Comparison of ENCODE assay signal across 9 mouse cellular contexts in genomic region chr10:68281775-68282106, GRCm38 (mm10). TPM values are rescaled to one million over a fixed set of nuclear protein-coding genes. Genes with fewer than 3 reads are reported as not detected.
DNase-seq lines count a peak whose midpoint lies in the region; ATAC-seq and TF ChIP-seq lines count a peak whose summit lies in the region.
"Had no signal": no experiment of that assay in that cellular context is flagged by ENCODE, and none has a peak within 500 bp of the region (broad histone marks: within the 10 kb centered on the region; RNA-seq: fewer than 3 reads in every experiment).

No protein-coding gene starts in this region.

- no peak overlapping the region for H3K4me3 ChIP-seq in hindbrain, embryonic 12.5 days
- H3K4me3 ChIP-seq in hindbrain, embryonic 10.5 days: no peak overlapping the region
- no peak overlapping the region for H3K4me3 ChIP-seq in neural tube, embryonic 11.5 days (ENCODE audit: low read depth, low read length)
- H3K4me3 ChIP-seq in stomach, postnatal 0 days (ENCODE audit: low read depth, low read length): no peak overlapping the region

- peak overlapping the region; percentile 84 for H3K27ac ChIP-seq in hindbrain, embryonic 12.5 days
- no peak overlapping the region for H3K27ac ChIP-seq in hindbrain, embryonic 10.5 days
- H3K27ac ChIP-seq in neural tube, embryonic 11.5 days (ENCODE audit: low read depth, low read length): no peak overlapping the region
- H3K27ac ChIP-seq in stomach, postnatal 0 days (replicated peaks): peak overlapping the region; percentile 26; the same call in 1 of the 2 replicates

- no peak for TF ChIP-seq EP300 in stomach, postnatal 0 days (optimal IDR thresholded peaks at IDR 0.05)

- WGBS in hindbrain, embryonic 12.5 days: 18% methylated on average over 3 of the region's 3 CpGs
- WGBS in hindbrain, embryonic 10.5 days: 21% methylated on average over 3 of the region's 3 CpGs
- 9% methylated on average over 3 of the region's 3 CpGs for WGBS in neural tube, embryonic 11.5 days
- WGBS in stomach, postnatal 0 days: 28% methylated on average over 3 of the region's 3 CpGs

- no peaks in the 10 kb centered on the region for H3K27me3 ChIP-seq in hindbrain, embryonic 12.5 days
- peaks cover 18% of the 10 kb centered on the region for H3K27me3 ChIP-seq in hindbrain, embryonic 10.5 days (ENCODE audit: insufficient read depth, poor library complexity, severe bottlenecking)
- H3K27me3 ChIP-seq in neural tube, embryonic 11.5 days (ENCODE audit: control insufficient read depth, insufficient read depth, low read length): no peaks in the 10 kb centered on the region
- no peaks in the 10 kb centered on the region for H3K27me3 ChIP-seq in stomach, postnatal 0 days (ENCODE audit: control insufficient read depth, insufficient read depth, low read length)

- H3K4me2 ChIP-seq in hindbrain, embryonic 12.5 days (replicated peaks): peak overlapping the region; percentile 77; the same call in 1 of the 2 replicates
- no peak overlapping the region for H3K4me2 ChIP-seq in neural tube, embryonic 11.5 days (ENCODE audit: low read depth)
- no peak overlapping the region for H3K4me2 ChIP-seq in stomach, postnatal 0 days (replicated peaks; ENCODE audit: low read depth)

- DNase-seq in cerebellum, adult 9-10 months: peak; percentile 42
- DNase-seq in cerebellum, adult 11-12 months: no peak
- DNase-seq in hindbrain, embryonic 10.5 days (ENCODE audit: low spot score): no peak
- peak; percentile 27 for DNase-seq in neural tube, embryonic 11.5 days (ENCODE audit: low spot score)
- no peak for DNase-seq in neural tube, embryonic 10.5 days (ENCODE audit: extremely low spot score, low spot score)
- DNase-seq in stomach, postnatal 0 days (ENCODE audit: low spot score): no peak
- no peak for DNase-seq in cerebellum, postnatal 4 days (ENCODE audit: low spot score in 2 of 2)
- DNase-seq: gastrocnemius, postnatal 10 days had no signal

- peaks cover 24% of the 10 kb centered on the region for H3K4me1 ChIP-seq in hindbrain, embryonic 12.5 days
- H3K4me1 ChIP-seq in hindbrain, embryonic 10.5 days (replicated peaks): peaks cover 40% of the 10 kb centered on the region
- 0 out of 2 replicates have a peak, but pooled peaks cover 8% of the 10 kb centered on the region for H3K4me1 ChIP-seq in neural tube, embryonic 11.5 days (ENCODE audit: control insufficient read depth, insufficient read depth, low read length)
- no peaks in the 10 kb centered on the region for H3K4me1 ChIP-seq in stomach, postnatal 0 days (replicated peaks; ENCODE audit: control insufficient read depth, insufficient read depth)

- no peaks in the 10 kb centered on the region for H3K9me3 ChIP-seq in hindbrain, embryonic 12.5 days (replicated peaks)
- H3K9me3 ChIP-seq in hindbrain, embryonic 10.5 days: no peaks in the 10 kb centered on the region
- H3K9me3 ChIP-seq in neural tube, embryonic 11.5 days (ENCODE audit: control insufficient read depth, low read length): no peaks in the 10 kb centered on the region
- no peaks in the 10 kb centered on the region for H3K9me3 ChIP-seq in stomach, postnatal 0 days (ENCODE audit: control insufficient read depth, low read length)

- ATAC-seq in hindbrain, embryonic 12.5 days (ENCODE audit: low FRiP score): no peak
- ATAC-seq in neural tube, embryonic 11.5 days (ENCODE audit: insufficient read depth, low FRiP score, low TSS enrichment): no peak
- ATAC-seq in stomach, postnatal 0 days (ENCODE audit: low FRiP score, low TSS enrichment): no peak

- no peak overlapping the region for H3K9ac ChIP-seq in hindbrain, embryonic 12.5 days
- H3K9ac ChIP-seq in neural tube, embryonic 11.5 days (ENCODE audit: low read length): no peak overlapping the region
- H3K9ac ChIP-seq in stomach, postnatal 0 days (ENCODE audit: low read length): no peak overlapping the region

- no peak for TF ChIP-seq CTCF in stomach, postnatal 0 days (IDR thresholded peaks at IDR 0.05; ENCODE audit: low read depth)

- H3K36me3 ChIP-seq in hindbrain, embryonic 12.5 days: no peaks in the 10 kb centered on the region
- no peaks in the 10 kb centered on the region for H3K36me3 ChIP-seq in hindbrain, embryonic 10.5 days
- H3K36me3 ChIP-seq in neural tube, embryonic 11.5 days (ENCODE audit: control insufficient read depth, insufficient read depth, low read length): no peaks in the 10 kb centered on the region
- H3K36me3 ChIP-seq in stomach, postnatal 0 days (ENCODE audit: control insufficient read depth, insufficient read depth, low read length): no peaks in the 10 kb centered on the region

RNA-seq across cellular contexts. Expression of gene Arid5b, which starts 3.2 kb away (rescaled TPM):
- polyA plus RNA-seq in hindbrain, embryonic 12.5 days (2016; fragmentation: Nextera tagmentation; extraction: Ambion mirVana): 27.8 and 28.2 TPM in 2 replicates
- polyA plus RNA-seq in hindbrain, embryonic 10.5 days (2016; fragmentation: Nextera tagmentation; extraction: Ambion mirVana): 11.7 and 14.2 TPM in 2 replicates
- 14.0 and 15.0 TPM in 2 replicates for polyA plus RNA-seq in neural tube, embryonic 11.5 days (2014; fragmentation: Nextera tagmentation; extraction: Ambion mirVana)
- 17.9 and 18.3 TPM in 2 replicates for polyA plus RNA-seq in stomach, postnatal 0 days (2015; fragmentation: Nextera tagmentation; extraction: Ambion mirVana)

Comparison
In these comparisons a context has a peak if more than half of its experiments do, and no peak if none do; other contexts are left out.
1. DNase-seq: peak in cerebellum, adult 9-10 months (single experiment) and neural tube, embryonic 11.5 days (single experiment); none in cerebellum, adult 11-12 months (single experiment), hindbrain, embryonic 10.5 days (single experiment), neural tube, embryonic 10.5 days (single experiment), stomach, postnatal 0 days (single experiment) and cerebellum, postnatal 4 days (0 of 2).
2. H3K27ac ChIP-seq: peak in hindbrain, embryonic 12.5 days (single experiment) and stomach, postnatal 0 days (single experiment); none in hindbrain, embryonic 10.5 days (single experiment) and neural tube, embryonic 11.5 days (single experiment).